In the genomic region with DNA sequence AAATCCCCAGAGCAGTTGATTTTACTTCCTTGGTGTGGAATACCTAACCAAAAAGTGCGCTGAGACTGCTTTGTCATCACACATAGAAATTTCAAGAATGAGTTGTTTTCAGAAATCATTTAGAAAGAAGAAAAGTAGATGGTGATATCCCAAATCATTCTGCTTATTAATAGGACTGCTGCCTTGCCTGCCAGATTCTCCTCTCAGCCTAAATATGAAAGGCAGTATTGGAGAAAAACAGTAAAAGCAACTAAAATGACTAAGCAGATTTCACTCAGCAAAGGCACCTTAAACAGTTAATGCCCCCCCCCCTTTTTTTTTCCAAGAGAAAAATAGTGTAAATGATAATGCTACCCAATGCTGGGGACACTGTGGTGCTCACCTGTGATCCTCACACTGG, we compare ENCODE assay signal across 13 mouse cellular contexts. TPM values are rescaled to one million over a fixed set of nuclear protein-coding genes. Genes with fewer than 3 reads are reported as not detected.
DNase-seq lines count a peak whose midpoint lies in the region; ATAC-seq lines count a peak whose summit lies in the region.
"Had no signal": no experiment of that assay in that cellular context is flagged by ENCODE, and none has a peak within 500 bp of the region (broad histone marks: within the 10 kb centered on the region; RNA-seq: fewer than 3 reads in every experiment).

No protein-coding gene starts in this region.

- no peaks in the 10 kb centered on the region; the same call in 1 of the 2 replicates for H3K9me3 ChIP-seq in heart, embryonic 12.5 days (replicated peaks)
- no peaks in the 10 kb centered on the region for H3K9me3 ChIP-seq in midbrain, embryonic 10.5 days (replicated peaks)
- H3K9me3 ChIP-seq in midbrain, embryonic 11.5 days (ENCODE audit: control insufficient read depth, low read length) = no peaks in the 10 kb centered on the region
- H3K9me3 ChIP-seq in hindbrain, embryonic 16.5 days (ENCODE audit: control insufficient read depth, low read length) = no peaks in the 10 kb centered on the region
- no peaks in the 10 kb centered on the region for H3K9me3 ChIP-seq in neural tube, embryonic 13.5 days

- peaks cover 9% of the 10 kb centered on the region for H3K4me1 ChIP-seq in heart, embryonic 12.5 days (replicated peaks)
- H3K4me1 ChIP-seq in midbrain, embryonic 10.5 days = peaks cover 30% of the 10 kb centered on the region
- peaks cover 15% of the 10 kb centered on the region for H3K4me1 ChIP-seq in midbrain, embryonic 11.5 days (ENCODE audit: control insufficient read depth, insufficient read depth, low read length)
- peaks cover 17% of the 10 kb centered on the region for H3K4me1 ChIP-seq in hindbrain, embryonic 16.5 days (ENCODE audit: control insufficient read depth, insufficient read depth, low read depth, low read length)
- H3K4me1 ChIP-seq in neural tube, embryonic 13.5 days (replicated peaks) = peaks cover 28% of the 10 kb centered on the region

- no peaks in the 10 kb centered on the region for H3K36me3 ChIP-seq in heart, embryonic 12.5 days
- H3K36me3 ChIP-seq in midbrain, embryonic 10.5 days = no peaks in the 10 kb centered on the region; the same call in 1 of the 2 replicates
- H3K36me3 ChIP-seq in midbrain, embryonic 11.5 days (ENCODE audit: control insufficient read depth, insufficient read depth, low read length) = no peaks in the 10 kb centered on the region
- H3K36me3 ChIP-seq in hindbrain, embryonic 16.5 days (ENCODE audit: control insufficient read depth, insufficient read depth, low read length) = no peaks in the 10 kb centered on the region
- no peaks in the 10 kb centered on the region for H3K36me3 ChIP-seq in neural tube, embryonic 13.5 days

- H3K27ac ChIP-seq in heart, embryonic 12.5 days (ENCODE audit: poor library complexity, severe bottlenecking) = peak overlapping the region; percentile 38; the same call in 1 of the 2 replicates
- 0 out of 2 replicates have a peak overlapping the region, but pooled peaks have one; percentile 94 for H3K27ac ChIP-seq in midbrain, embryonic 10.5 days (replicated peaks)
- H3K27ac ChIP-seq in midbrain, embryonic 11.5 days (ENCODE audit: low read depth, low read length) = no peak overlapping the region
- H3K27ac ChIP-seq in hindbrain, embryonic 16.5 days (ENCODE audit: low read depth, low read length) = peak overlapping the region; percentile 97; the same call in 1 of the 2 replicates
- H3K27ac ChIP-seq in neural tube, embryonic 13.5 days (replicated peaks) = peak overlapping the region; percentile 96; the same call in 1 of the 2 replicates

- ATAC-seq in heart, embryonic 12.5 days (ENCODE audit: insufficient number of reproducible peaks, low FRiP score) = no peak
- ATAC-seq in midbrain, embryonic 11.5 days (ENCODE audit: low FRiP score) = no peak
- ATAC-seq in hindbrain, embryonic 16.5 days = no peak
- no peak for ATAC-seq in neural tube, embryonic 13.5 days (ENCODE audit: low read depth)

- no peaks in the 10 kb centered on the region for H3K27me3 ChIP-seq in heart, embryonic 12.5 days (replicated peaks)
- H3K27me3 ChIP-seq in midbrain, embryonic 10.5 days (ENCODE audit: low read depth, poor library complexity, severe bottlenecking) = no peaks in the 10 kb centered on the region
- H3K27me3 ChIP-seq in midbrain, embryonic 11.5 days (ENCODE audit: control insufficient read depth, insufficient read depth, low read length) = no peaks in the 10 kb centered on the region
- no peaks in the 10 kb centered on the region for H3K27me3 ChIP-seq in hindbrain, embryonic 16.5 days (replicated peaks; ENCODE audit: control insufficient read depth, insufficient read depth, low read length)
- H3K27me3 ChIP-seq in neural tube, embryonic 13.5 days = no peaks in the 10 kb centered on the region

- H3K4me3 ChIP-seq in heart, embryonic 12.5 days = no peak overlapping the region
- no peak overlapping the region for H3K4me3 ChIP-seq in midbrain, embryonic 10.5 days
- H3K4me3 ChIP-seq in midbrain, embryonic 11.5 days (ENCODE audit: low read depth, low read length) = no peak overlapping the region
- no peak overlapping the region for H3K4me3 ChIP-seq in hindbrain, embryonic 16.5 days (ENCODE audit: low read length)
- no peak overlapping the region for H3K4me3 ChIP-seq in neural tube, embryonic 13.5 days

- no peak for DNase-seq in heart, adult 8-10 months (ENCODE audit: low spot score)
- no peak for DNase-seq in midbrain, embryonic 10.5 days (ENCODE audit: low spot score)
- no peak for DNase-seq in midbrain, embryonic 11.5 days (ENCODE audit: low spot score, missing footprints)
- no peak for DNase-seq in thymus, postnatal 0 days (ENCODE audit: low spot score)
- no peak for DNase-seq in layer of hippocampus, adult 11-12 months (ENCODE audit: low spot score)
- DNase-seq: cerebellum, postnatal 25 days; heart, postnatal 4 days; kidney, postnatal 10 days; lung, adult 2 months; thymus, postnatal 25 days had no signal

- no peak overlapping the region for H3K4me2 ChIP-seq in heart, embryonic 12.5 days
- no peak overlapping the region for H3K4me2 ChIP-seq in midbrain, embryonic 11.5 days
- H3K4me2 ChIP-seq in hindbrain, embryonic 16.5 days (ENCODE audit: low read length) = no peak overlapping the region
- no peak overlapping the region for H3K4me2 ChIP-seq in neural tube, embryonic 13.5 days

- 86% methylated on average over 1 of the region's 1 CpGs for WGBS in heart, embryonic 12.5 days
- WGBS in midbrain, embryonic 10.5 days = 95% methylated on average over 1 of the region's 1 CpGs
- WGBS in midbrain, embryonic 11.5 days = 80% methylated on average over 1 of the region's 1 CpGs
- 93% methylated on average over 1 of the region's 1 CpGs for whole genome bisulfite sequencing in hindbrain, embryonic 16.5 days
- 98% methylated on average over 1 of the region's 1 CpGs for WGBS in neural tube, embryonic 13.5 days

- H3K9ac ChIP-seq in heart, embryonic 12.5 days = no peak overlapping the region
- no peak overlapping the region for H3K9ac ChIP-seq in midbrain, embryonic 11.5 days (ENCODE audit: low read length)
- H3K9ac ChIP-seq in hindbrain, embryonic 16.5 days (ENCODE audit: low read depth, low read length) = no peak overlapping the region
- no peak overlapping the region for H3K9ac ChIP-seq in neural tube, embryonic 13.5 days

RNA-seq across cellular contexts. Expression of a gene that starts 1.9 kb away (rescaled TPM):
- polyA plus RNA-seq in heart, embryonic 12.5 days (2016; fragmentation: Nextera tagmentation; extraction: Ambion mirVana) = 194 and 206 TPM in 2 replicates
- 100 to 1,000 TPM; 128 to 169 (median 144) TPM for total RNA-seq in heart, adult 8-10 months (2022)
- polyA plus RNA-seq in midbrain, embryonic 10.5 days (2016; fragmentation: Nextera tagmentation; extraction: Ambion mirVana) = 129 and 145 TPM in 2 replicates
- polyA plus RNA-seq in midbrain, embryonic 11.5 days (2014; fragmentation: Nextera tagmentation; extraction: Ambion mirVana) = 173 and 189 TPM in 2 replicates
- polyA plus RNA-seq in hindbrain, embryonic 16.5 days (2015; fragmentation: Nextera tagmentation; extraction: Ambion mirVana) = 146 and 188 TPM in 2 replicates
- 140 and 158 TPM in 2 replicates for polyA plus RNA-seq in neural tube, embryonic 13.5 days (2015; fragmentation: Nextera tagmentation; extraction: Ambion mirVana)
- 70.3 and 73.7 TPM in 2 replicates for polyA plus RNA-seq in thymus, postnatal 0 days (2015; fragmentation: Nextera tagmentation; extraction: Ambion mirVana)

RNA-seq across cellular contexts. Expression of a gene that starts 48.3 kb away (rescaled TPM):
- 16.3 and 16.5 TPM in 2 replicates for polyA plus RNA-seq in heart, embryonic 12.5 days (2016; fragmentation: Nextera tagmentation; extraction: Ambion mirVana)
- total RNA-seq in heart, adult 8-10 months (2022) = 10 to 100 TPM; 16.0 to 20.9 (median 17.3) TPM
- 41.7 and 46.1 TPM in 2 replicates for polyA plus RNA-seq in midbrain, embryonic 10.5 days (2016; fragmentation: Nextera tagmentation; extraction: Ambion mirVana)
- 55.0 and 57.8 TPM in 2 replicates for polyA plus RNA-seq in midbrain, embryonic 11.5 days (2014; fragmentation: Nextera tagmentation; extraction: Ambion mirVana)
- 16.8 and 19.3 TPM in 2 replicates for polyA plus RNA-seq in hindbrain, embryonic 16.5 days (2015; fragmentation: Nextera tagmentation; extraction: Ambion mirVana)
- 24.2 and 27.8 TPM in 2 replicates for polyA plus RNA-seq in neural tube, embryonic 13.5 days (2015; fragmentation: Nextera tagmentation; extraction: Ambion mirVana)
- polyA plus RNA-seq in thymus, postnatal 0 days (2015; fragmentation: Nextera tagmentation; extraction: Ambion mirVana) = 20.2 and 20.3 TPM in 2 replicates
